8 mouse cellular contexts compared by ENCODE assay signal in genomic region chr14:114567673-114568309, GRCm38 (mm10).
DNase-seq lines count a peak whose midpoint lies in the region; ATAC-seq lines count a peak whose summit lies in the region.

No protein-coding gene starts in this region.

- H3K27ac ChIP-seq in heart, embryonic 15.5 days, result no peak overlapping the region
- H3K27ac ChIP-seq in liver, embryonic 12.5 days, result no peak overlapping the region

- no peaks in the 10 kb centered on the region for H3K4me1 ChIP-seq in heart, embryonic 15.5 days (replicated peaks)
- H3K4me1 ChIP-seq in liver, embryonic 12.5 days, result no peaks in the 10 kb centered on the region

- peak; percentile 61 for DNase-seq in right cerebral cortex, adult 18-20 months
- DNase-seq in right cerebral cortex, postnatal 25 days, result no peak
- DNase-seq in embryo, embryonic 10 days (ENCODE audit: low spot score), result peak; percentile 40
- DNase-seq in kidney, postnatal 4 days, result peak; percentile 68 to 75
- peak; percentile 35 for DNase-seq in retina, postnatal 7 days (ENCODE audit: low read depth, low spot score)
- DNase-seq in thymus, postnatal 36 days, result no peak

- H3K9ac ChIP-seq in heart, embryonic 15.5 days, result no peak overlapping the region
- H3K9ac ChIP-seq in liver, embryonic 12.5 days, result no peak overlapping the region

- no peaks in the 10 kb centered on the region for H3K9me3 ChIP-seq in heart, embryonic 15.5 days (replicated peaks)
- H3K9me3 ChIP-seq in liver, embryonic 12.5 days (replicated peaks), result no peaks in the 10 kb centered on the region

- 19% methylated on average over 14 of the region's 14 CpGs for WGBS in heart, embryonic 15.5 days
- 21% methylated on average over 14 of the region's 14 CpGs for WGBS in liver, embryonic 12.5 days (ENCODE audit: insufficient replicate concordance)

- H3K36me3 ChIP-seq in heart, embryonic 15.5 days, result no peaks in the 10 kb centered on the region
- no peaks in the 10 kb centered on the region for H3K36me3 ChIP-seq in liver, embryonic 12.5 days

- ATAC-seq in heart, embryonic 15.5 days (replicated peaks; ENCODE audit: insufficient number of reproducible peaks, insufficient read depth, low FRiP score, low read depth), result no peak
- ATAC-seq in liver, embryonic 12.5 days, result no peak

- H3K4me3 ChIP-seq in heart, embryonic 15.5 days, result peak overlapping the region; percentile 16
- H3K4me3 ChIP-seq in liver, embryonic 12.5 days, result no peak overlapping the region

- peak overlapping the region; percentile 47 for H3K4me2 ChIP-seq in heart, embryonic 15.5 days
- H3K4me2 ChIP-seq in liver, embryonic 12.5 days, result peak overlapping the region; percentile 31

- H3K27me3 ChIP-seq in heart, embryonic 15.5 days, result no peaks in the 10 kb centered on the region
- no peaks in the 10 kb centered on the region for H3K27me3 ChIP-seq in liver, embryonic 12.5 days (replicated peaks)

Comparison
In these comparisons a context has a peak if more than half of its experiments do, and no peak if none do; other contexts are left out.
1. DNase-seq: peak in right cerebral cortex, adult 18-20 months (single experiment), embryo, embryonic 10 days (single experiment), kidney, postnatal 4 days (2 of 2) and retina, postnatal 7 days (single experiment); none in right cerebral cortex, postnatal 25 days (single experiment) and thymus, postnatal 36 days (0 of 2).